Mouse (Mus musculus) intestine, embryonic 16.5 days (tissue): Measurements from ENCODE around the gene Rex1bd. TPM values are rescaled to one million over a fixed set of nuclear protein-coding genes. Genes with fewer than 3 reads are reported as not detected.

ENCODE experiments used
- ATAC-seq: fragments of 200-750 bp; cut with Nextera tagmentation; 2 replicates; pipeline ENCODE4 v1.8.0; 2017; ENCODE audit warnings: moderate TSS enrichment, moderate library complexity
- H3K27ac ChIP-seq: fragments of 300-500 bp; sonication (generic); 2 replicates; pipeline ENCODE4 v1.5.1; 2014; ENCODE audit warnings: mild to moderate bottlenecking, low read length
- H3K27me3 ChIP-seq: fragments of 300-500 bp; sonication (generic); replicated peaks from 2 replicates; pipeline ENCODE4 v1.6.1; 2014; ENCODE audit warnings: low read length, control low read depth, mixed read lengths; ENCODE audit not compliant: control insufficient read depth, insufficient read depth
- H3K36me3 ChIP-seq: fragments of 300-500 bp; sonication (generic); 2 replicates; pipeline ENCODE4 v1.6.1; 2014; ENCODE audit warnings: low read length, control low read depth; ENCODE audit not compliant: control insufficient read depth, insufficient read depth
- H3K4me1 ChIP-seq: fragments of 300-500 bp; sonication (generic); 2 replicates; pipeline ENCODE4 v1.6.1; 2014; ENCODE audit warnings: low read length, control low read depth, mixed read lengths; ENCODE audit not compliant: control insufficient read depth, insufficient read depth
- H3K4me2 ChIP-seq: fragments of 300-500 bp; sonication (generic); 2 replicates; pipeline ENCODE4 v1.6.1; 2014; ENCODE audit warnings: low read depth, low read length, control low read depth
- H3K4me3 ChIP-seq: fragments of 300-500 bp; sonication (generic); 2 replicates; pipeline ENCODE4 v1.5.1; 2014; ENCODE audit warnings: mild to moderate bottlenecking, low read length
- H3K9ac ChIP-seq: fragments of 300-500 bp; sonication (generic); 2 replicates; pipeline ENCODE4 v1.6.1; 2014; ENCODE audit warnings: low read depth, low read length
- H3K9me3 ChIP-seq: fragments of 300-500 bp; sonication (generic); 2 replicates; pipeline ENCODE4 v1.6.1; 2016; ENCODE audit warnings: low read length, control low read depth; ENCODE audit not compliant: control insufficient read depth
- WGBS: fragments of 180-500 bp; shearing (Covaris S2); extraction: QIAGEN DNeasy Blood & Tissue Kit; methylation state at CpG from one replicate; pipeline ENCODE4 v1.1.7; 2014; 5-methylcytosine and 5-hydroxymethylcytosine counted together
- polyA plus RNA-seq: library from polyadenylated mRNA; unstranded; fragments of >200 nt; fragmentation: Nextera tagmentation; extraction: Ambion mirVana; gene quantifications from 2 replicates; pipeline ENCODE4 v1.2.1, GENCODE M21; 2015

Gene Rex1bd
- polyA plus RNA-seq, 1 experiment from 2014 or later: 137 TPM

DNA sequence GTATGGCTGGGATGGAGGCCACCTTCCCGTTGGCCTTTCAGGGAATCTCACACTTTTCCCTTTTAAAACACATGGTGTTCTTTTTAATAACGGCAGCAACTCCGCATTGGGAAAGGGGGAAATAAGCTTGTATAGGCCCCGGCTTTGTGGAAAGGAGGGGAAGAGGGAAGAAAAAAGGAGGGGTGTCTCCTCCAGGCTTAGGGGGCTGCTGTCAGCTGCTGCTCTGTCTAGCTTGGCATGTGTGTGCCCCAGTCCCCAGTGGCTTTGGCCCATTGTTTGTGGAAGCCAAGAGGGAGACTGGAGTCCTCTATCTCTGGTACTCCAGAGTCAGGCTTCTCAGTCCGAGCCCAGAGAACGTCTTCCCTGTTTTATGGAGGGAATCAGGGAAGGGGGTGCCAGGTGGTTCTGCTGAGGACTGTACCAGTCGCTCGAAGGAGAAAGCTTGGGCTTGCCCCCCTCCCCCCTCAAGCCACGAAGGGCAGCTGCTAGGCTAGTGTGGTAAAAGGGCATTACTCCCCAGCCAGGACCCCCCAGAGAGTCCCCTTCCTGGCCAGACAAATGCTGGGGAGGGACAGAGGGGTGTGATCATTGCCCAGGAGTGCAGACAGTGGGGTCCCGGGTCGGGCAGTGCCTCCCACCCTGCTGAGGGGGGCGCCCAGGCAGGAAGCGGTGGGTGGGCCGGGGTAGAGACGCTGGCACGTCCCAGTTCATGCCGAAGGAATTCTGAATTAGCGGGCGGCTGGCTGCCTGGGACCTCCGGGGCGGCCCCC, 11.4 kb downstream of the Rex1bd start:
- no peak overlapping the region for H3K4me2 ChIP-seq
- no peaks in the 10 kb centered on the region for H3K36me3 ChIP-seq
- peaks cover 94% of the 10 kb centered on the region for H3K27me3 ChIP-seq
- ATAC-seq: no peak
- no peaks in the 10 kb centered on the region for H3K9me3 ChIP-seq
- WGBS: 7% methylated on average over 21 of the region's 21 CpGs
- H3K4me3 ChIP-seq: no peak overlapping the region
- H3K4me1 ChIP-seq: peaks cover 20% of the 10 kb centered on the region
- H3K27ac ChIP-seq: no peak overlapping the region
- H3K9ac ChIP-seq: no peak overlapping the region

DNA sequence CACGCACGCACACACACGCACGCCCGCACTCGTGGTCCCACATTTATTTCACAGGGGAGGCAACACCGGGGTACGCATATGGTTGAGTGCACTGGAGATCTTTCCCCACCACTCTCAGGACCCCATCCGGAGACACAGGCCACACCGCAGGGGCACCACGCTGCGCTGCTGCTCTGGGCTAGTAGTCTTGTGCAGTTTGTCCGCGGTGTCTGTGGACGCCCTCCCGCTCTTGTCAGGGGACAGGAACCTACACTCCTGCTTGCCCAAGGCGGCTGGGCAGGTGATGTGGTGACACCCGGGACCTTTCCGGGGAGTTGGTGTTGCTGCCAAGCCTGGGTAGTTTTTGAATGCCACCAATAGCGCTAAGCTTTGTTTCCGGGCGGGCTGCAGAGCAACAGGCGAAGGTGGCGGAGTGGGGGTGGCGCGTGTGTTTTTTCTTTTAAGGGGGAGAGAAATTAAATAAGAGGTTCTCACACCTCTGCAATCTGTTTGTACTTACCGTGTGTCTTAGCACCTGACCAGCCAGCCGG, 12.1 kb downstream of the Rex1bd start:
- H3K27ac ChIP-seq: no peak overlapping the region
- H3K36me3 ChIP-seq: no peaks in the 10 kb centered on the region
- 3% methylated on average over 28 of the region's 28 CpGs for WGBS
- peaks cover 97% of the 10 kb centered on the region for H3K27me3 ChIP-seq
- no peaks in the 10 kb centered on the region for H3K9me3 ChIP-seq
- no peak overlapping the region for H3K9ac ChIP-seq
- H3K4me2 ChIP-seq: no peak overlapping the region
- no peak for ATAC-seq
- H3K4me1 ChIP-seq: peaks cover 25% of the 10 kb centered on the region
- H3K4me3 ChIP-seq: 0 out of 2 replicates have a peak overlapping the region, but pooled peaks have one; percentile 6

DNA sequence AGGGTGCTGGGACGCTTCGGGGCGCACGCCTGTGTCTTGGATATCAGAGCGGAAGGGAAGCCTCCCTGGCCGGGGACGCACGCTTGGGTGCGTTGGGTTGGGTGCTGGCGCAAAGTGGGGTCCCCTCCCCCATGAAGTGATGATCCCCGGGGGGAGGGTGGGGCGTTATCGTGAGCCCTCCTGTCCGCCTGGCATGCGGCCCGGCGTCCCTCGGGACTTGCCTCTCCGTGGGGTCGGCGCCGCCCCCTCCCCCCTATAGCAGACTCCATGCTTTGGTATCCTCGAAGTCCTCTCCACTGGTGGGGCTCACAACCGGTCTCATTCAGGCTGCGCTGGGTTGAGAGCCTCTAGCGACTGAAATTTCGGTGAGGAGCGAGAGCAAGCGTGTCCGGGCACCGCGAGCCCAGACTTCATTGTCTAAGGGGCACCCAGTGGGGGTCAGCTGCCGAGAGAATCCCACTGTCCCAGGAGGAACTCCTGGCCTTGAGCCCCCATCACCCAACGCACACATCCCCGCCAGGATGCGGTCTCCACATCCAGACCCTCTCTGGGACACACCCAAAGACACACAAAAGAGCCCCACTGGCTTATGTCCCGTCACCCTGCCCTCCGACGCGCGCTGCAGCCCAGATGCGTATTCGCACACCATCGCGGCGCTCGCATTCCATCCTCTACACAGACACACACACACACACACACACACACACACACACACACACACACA, 12.7 kb downstream of the Rex1bd start:
- peaks cover 30% of the 10 kb centered on the region for H3K4me1 ChIP-seq
- WGBS: 1% methylated on average over 47 of the region's 47 CpGs
- ATAC-seq: no peak

DNA sequence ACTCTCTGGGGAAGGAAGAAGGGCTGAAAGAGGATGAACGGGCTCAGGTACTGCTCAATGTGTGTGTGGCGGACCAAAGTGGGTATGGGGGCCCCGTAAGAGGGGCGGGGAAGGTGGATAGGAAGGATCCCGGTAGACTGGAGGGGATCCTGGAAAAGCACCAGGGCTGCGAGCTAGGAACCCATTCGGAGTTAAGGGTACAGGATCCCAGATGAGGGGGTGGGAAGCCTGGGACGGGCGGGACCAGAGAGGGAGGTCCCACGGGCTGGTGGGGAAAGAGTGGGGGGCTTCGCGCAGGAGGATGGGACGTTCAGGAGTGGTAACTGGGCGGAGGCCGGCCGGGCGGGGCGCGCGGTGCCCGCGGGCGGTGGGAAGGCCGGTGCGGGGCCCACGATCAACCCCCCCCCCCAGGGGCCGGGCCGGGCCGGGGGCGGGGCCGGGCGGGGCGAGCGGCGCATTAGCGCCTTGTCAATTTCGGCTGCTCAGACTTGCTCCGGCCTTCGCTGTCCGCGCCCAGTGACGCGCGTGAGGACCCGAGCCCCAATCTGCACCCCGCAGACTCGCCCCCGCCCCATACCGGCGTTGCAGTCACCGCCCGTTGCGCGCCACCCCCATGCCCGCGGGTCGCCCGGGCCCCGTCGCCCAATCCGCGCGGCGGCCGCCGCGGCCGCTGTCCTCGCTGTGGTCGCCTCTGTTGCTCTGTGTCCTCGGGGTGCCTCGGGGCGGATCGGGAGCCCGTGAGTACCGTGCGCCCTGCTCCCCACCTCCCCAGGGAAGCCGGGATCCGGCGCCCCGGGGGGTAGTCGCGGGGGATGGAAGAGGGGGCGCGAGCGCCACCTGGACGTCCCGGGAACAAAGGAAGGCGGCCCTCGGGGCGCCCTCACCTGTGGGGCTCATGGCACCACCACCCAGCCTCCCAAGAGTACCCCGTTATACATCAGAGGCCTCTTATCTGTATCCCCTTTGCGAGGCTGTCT, 13.6 kb downstream of the Rex1bd start, which contains the start of gene Crlf1:
TSS of gene Crlf1 (plus strand) at position 495 of the 977 bp plus-strand sequence.
- under 1% methylated on average over 48 of the region's 93 CpGs for WGBS
- Histone ChIP-seq H3K27me3 (peaks cover 98% of the 10 kb centered on the region), H3K4me3 (peak within 1 kb of the TSS; percentile 47), H3K4me2 (peak within 1 kb of the TSS; percentile 79), H3K9me3 (no peaks in the 10 kb centered on the region), H3K4me1 (peaks cover 39% of the 10 kb centered on the region), H3K36me3 (no peaks in the 10 kb centered on the region), H3K9ac (no peak within 1 kb of the TSS), H3K27ac (no peak within 1 kb of the TSS)
- ATAC-seq: no peak

More for the DNA sequence above, 12.7 kb downstream of the Rex1bd start:
- no peaks in the 10 kb centered on the region for H3K9me3 ChIP-seq
- H3K27ac ChIP-seq: no peak overlapping the region
- H3K27me3 ChIP-seq: peaks cover 98% of the 10 kb centered on the region
- H3K36me3 ChIP-seq: no peaks in the 10 kb centered on the region
- H3K9ac ChIP-seq: no peak overlapping the region
- no peak overlapping the region for H3K4me3 ChIP-seq
- no peak overlapping the region for H3K4me2 ChIP-seq

DNA sequence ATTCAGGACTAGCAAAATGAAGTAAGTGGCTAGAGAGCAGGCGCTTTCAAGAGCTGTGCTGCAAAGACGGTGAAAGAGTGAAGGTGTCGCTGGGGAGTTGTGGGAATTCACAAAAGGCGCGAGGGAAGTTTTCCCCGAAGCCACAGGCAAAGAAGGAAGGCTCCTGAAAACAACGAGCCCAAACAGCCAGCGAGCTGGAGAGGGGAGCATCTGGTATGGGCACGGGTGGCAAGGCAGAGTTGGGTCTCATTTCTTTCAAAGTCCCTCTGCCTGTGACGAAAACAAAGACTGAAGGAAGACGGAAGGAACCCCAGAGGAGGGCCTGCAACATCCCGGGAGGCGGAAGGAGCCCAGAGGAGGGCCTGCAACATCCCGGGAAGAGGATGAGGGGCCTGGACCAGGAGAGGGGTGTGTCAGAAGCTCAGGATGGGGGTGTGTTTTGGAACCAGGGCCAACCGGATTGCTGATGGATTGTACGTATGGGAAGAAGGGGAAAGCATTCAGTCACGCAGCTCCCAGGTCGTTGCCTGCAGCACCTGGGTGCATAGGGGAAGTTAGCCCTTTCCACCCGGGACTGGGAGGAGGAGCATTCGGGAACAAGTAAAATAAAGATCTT, 15.6 kb downstream of the Rex1bd start:
- Histone ChIP-seq H3K4me1 (peaks cover 44% of the 10 kb centered on the region), H3K4me2 (no peak overlapping the region)
- ATAC-seq: no peak

DNA sequence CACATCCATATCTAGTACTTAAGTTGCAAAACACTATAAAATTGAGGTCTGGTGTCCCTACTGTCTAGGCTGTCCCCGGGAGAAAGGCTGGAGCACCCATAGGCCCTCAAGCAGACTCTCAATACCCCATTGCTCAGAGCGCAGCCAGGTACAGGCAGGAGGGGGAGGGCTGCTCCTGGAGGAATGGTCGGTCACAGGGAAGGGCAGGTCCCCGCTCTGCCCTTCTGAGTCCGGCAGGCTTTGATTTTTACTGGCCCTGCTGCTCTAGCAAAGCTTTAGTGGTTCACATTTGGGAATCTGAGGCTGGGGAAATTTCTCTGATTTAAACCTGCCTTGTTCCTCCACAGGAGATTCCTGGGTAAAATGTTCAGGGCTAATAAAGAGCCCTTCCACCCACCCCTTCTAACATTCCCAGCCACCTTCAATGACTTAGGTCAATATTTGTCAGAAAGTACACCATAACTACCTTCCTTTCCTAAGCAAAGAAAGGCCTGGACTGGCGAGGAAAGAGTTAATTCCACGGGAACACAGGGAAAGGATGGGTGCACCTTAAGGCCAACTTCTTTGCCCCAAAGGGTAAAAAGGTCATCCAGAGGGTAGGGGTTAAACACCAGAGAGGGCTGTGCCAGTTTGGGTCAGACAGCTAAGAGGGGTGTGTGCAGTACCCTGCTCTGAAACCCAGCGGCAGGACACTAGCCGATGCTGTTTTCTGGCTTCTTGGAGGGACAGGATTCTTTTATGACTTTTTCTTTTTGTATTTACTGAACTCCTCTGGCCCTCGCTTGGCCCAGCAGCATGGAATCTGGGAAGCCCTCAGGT, 16.3 kb downstream of the Rex1bd start:
- Histone ChIP-seq H3K4me1 (peaks cover 44% of the 10 kb centered on the region), H3K36me3 (no peaks in the 10 kb centered on the region), H3K4me2 (no peak overlapping the region), H3K9ac (no peak overlapping the region), H3K27me3 (peaks cover 97% of the 10 kb centered on the region), H3K27ac (no peak overlapping the region), H3K4me3 (no peak overlapping the region), H3K9me3 (no peaks in the 10 kb centered on the region)
- 20% methylated on average over 10 of the region's 10 CpGs for WGBS
- no peak for ATAC-seq

More for the DNA sequence above, 15.6 kb downstream of the Rex1bd start:
- Histone ChIP-seq H3K36me3 (no peaks in the 10 kb centered on the region), H3K4me3 (no peak overlapping the region), H3K27me3 (peaks cover 98% of the 10 kb centered on the region), H3K9ac (no peak overlapping the region), H3K27ac (no peak overlapping the region), H3K9me3 (no peaks in the 10 kb centered on the region)
- 6% methylated on average over 20 of the region's 20 CpGs for WGBS

DNA sequence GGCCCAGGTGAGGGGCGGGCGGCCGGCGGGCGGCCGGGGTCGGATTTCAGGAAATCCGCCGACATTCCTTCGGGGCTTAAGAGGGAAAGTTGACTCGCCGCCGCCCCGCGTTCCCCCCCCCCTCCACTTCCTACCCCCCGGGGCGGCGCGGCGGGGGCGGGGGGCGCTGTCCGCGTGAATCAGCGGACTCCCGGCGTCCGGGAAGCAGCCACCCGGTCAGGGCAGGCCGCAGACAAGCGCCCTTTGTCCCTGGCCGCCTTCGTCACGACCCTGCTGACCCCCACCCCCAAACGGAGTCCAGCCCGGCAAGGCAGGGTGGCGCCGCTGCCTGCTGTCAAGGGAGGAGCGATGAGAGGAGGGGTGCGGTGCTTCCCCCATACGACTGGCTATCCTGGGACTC, 17.0 kb downstream of the Rex1bd start:
- 0 out of 2 replicates have a peak overlapping the region, but pooled peaks have one; percentile 15 for H3K9ac ChIP-seq
- H3K4me1 ChIP-seq: peaks cover 43% of the 10 kb centered on the region

DNA sequence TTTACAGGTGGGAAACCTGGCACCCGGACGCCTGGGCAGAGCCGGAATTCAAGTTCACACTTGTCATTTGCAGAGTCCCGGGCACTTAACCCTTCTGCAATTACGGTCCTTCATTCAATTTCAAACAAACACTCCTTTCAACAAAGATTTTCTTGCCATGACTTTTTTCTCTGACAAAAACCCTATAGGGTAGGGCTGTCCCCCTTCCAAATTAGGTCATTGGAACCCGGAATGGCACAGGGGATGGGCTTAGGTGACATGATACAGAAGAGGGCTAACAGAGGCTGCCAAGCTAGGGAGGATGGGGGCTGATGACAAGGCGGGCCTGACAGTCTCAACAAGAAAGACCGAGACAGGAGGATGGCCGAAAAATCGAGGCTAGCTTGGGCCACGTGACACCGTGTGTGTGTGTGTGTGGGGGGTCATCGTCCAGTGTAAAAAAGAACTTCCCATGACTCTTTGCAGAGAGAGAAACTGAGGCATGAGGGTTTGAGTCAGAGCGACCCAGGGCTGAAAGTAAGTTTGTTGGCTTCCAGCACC, 17.6 kb downstream of the Rex1bd start:
- H3K9me3 ChIP-seq: no peaks in the 10 kb centered on the region
- WGBS: 3% methylated on average over 14 of the region's 14 CpGs
- H3K9ac ChIP-seq: 0 out of 2 replicates have a peak overlapping the region, but pooled peaks have one; percentile 15
- H3K4me2 ChIP-seq: peak overlapping the region; percentile 55
- no peak overlapping the region for H3K27ac ChIP-seq
- peaks cover 85% of the 10 kb centered on the region for H3K27me3 ChIP-seq
- ATAC-seq: no peak
- H3K36me3 ChIP-seq: no peaks in the 10 kb centered on the region
- H3K4me1 ChIP-seq: peaks cover 41% of the 10 kb centered on the region
- peak overlapping the region; percentile 44 for H3K4me3 ChIP-seq

More for the DNA sequence above, 17.0 kb downstream of the Rex1bd start:
- ATAC-seq: 0 out of 2 replicates have a peak, but pooled peaks have one; percentile 12
- H3K9me3 ChIP-seq: no peaks in the 10 kb centered on the region
- H3K27me3 ChIP-seq: peaks cover 90% of the 10 kb centered on the region
- H3K36me3 ChIP-seq: no peaks in the 10 kb centered on the region
- peak overlapping the region; percentile 55 for H3K4me2 ChIP-seq
- H3K27ac ChIP-seq: no peak overlapping the region
- peak overlapping the region; percentile 38 for H3K4me3 ChIP-seq
- 1% methylated on average over 35 of the region's 41 CpGs for WGBS
